Mouse (Mus musculus) liver, postnatal 0 days (tissue): ENCODE data around the gene Tcte1. TPM values are rescaled to one million over a fixed set of nuclear protein-coding genes. Genes with fewer than 3 reads are reported as not detected.

Experiments
- ATAC-seq: fragments of 200-750 bp; cut with Nextera tagmentation; 2 replicates; pipeline ENCODE4 v1.8.0; 2017; ENCODE audit warnings: mild to moderate bottlenecking, moderate library complexity
- DNase-seq: peaks from one replicate; pipeline ENCODE4 v3.0.0-alpha.2; 2016
- H3K27ac ChIP-seq: fragments of 300-500 bp; sonication (generic); 2 replicates; pipeline ENCODE4 v1.5.1; 2014; ENCODE audit warnings: antibody characterized with exemption, moderate library complexity, mild to moderate bottlenecking, low read depth
- H3K27me3 ChIP-seq: fragments of 300-500 bp; sonication (generic); 2 replicates; pipeline ENCODE4 v1.6.1; 2014; ENCODE audit warnings: low read length, control low read depth, mixed read lengths; ENCODE audit not compliant: insufficient read depth
- H3K36me3 ChIP-seq: fragments of 300-500 bp; sonication (generic); replicated peaks from 2 replicates; pipeline ENCODE4 v1.6.1; 2014; ENCODE audit warnings: mild to moderate bottlenecking, control low read depth, low read length, moderate library complexity, mixed read lengths; ENCODE audit not compliant: insufficient read depth
- H3K4me1 ChIP-seq: fragments of 300-500 bp; sonication (generic); 2 replicates; pipeline ENCODE4 v1.6.1; 2014; ENCODE audit warnings: antibody characterized with exemption, mild to moderate bottlenecking, control low read depth; ENCODE audit not compliant: insufficient read depth
- H3K4me2 ChIP-seq: fragments of 300-500 bp; sonication (generic); 2 replicates; pipeline ENCODE4 v1.6.1; 2014; ENCODE audit warnings: low read depth, mild to moderate bottlenecking, low read length, moderate library complexity, mixed read lengths
- H3K4me3 ChIP-seq: fragments of 300-500 bp; sonication (generic); 2 replicates; pipeline ENCODE4 v1.5.1; 2014; ENCODE audit warnings: low read depth, low read length
- H3K9ac ChIP-seq: fragments of 300-500 bp; sonication (generic); replicated peaks from 2 replicates; pipeline ENCODE4 v1.6.1; 2014; ENCODE audit warnings: mild to moderate bottlenecking, moderate library complexity
- H3K9me3 ChIP-seq: fragments of 300-500 bp; sonication (generic); 2 replicates; pipeline ENCODE4 v1.6.1; 2016; ENCODE audit warnings: mild to moderate bottlenecking, control low read depth, low read length, mixed read lengths
- CTCF ChIP-seq: sonication (generic); IDR thresholded peaks from 2 replicates; pipeline ENCODE4 v1.5.1; 2016; ENCODE audit warnings: antibody characterized with exemption, low read depth
- EP300 ChIP-seq: IDR thresholded peaks from 2 replicates; pipeline ENCODE4 v1.6.1; 2016; ENCODE audit warnings: antibody characterized with exemption, low read depth, mild to moderate bottlenecking
- WGBS: fragments of 180-500 bp; shearing (Covaris S2); extraction: QIAGEN DNeasy Blood & Tissue Kit; methylation state at CpG from one replicate; pipeline ENCODE4 v1.1.7; 2014; ENCODE audit not compliant: insufficient replicate concordance; 5-methylcytosine and 5-hydroxymethylcytosine counted together
- polyA plus RNA-seq: library from polyadenylated mRNA; unstranded; fragments of >200 nt; fragmentation: Nextera tagmentation; extraction: Ambion mirVana; gene quantifications from 2 replicates; pipeline ENCODE4 v1.2.1, GENCODE M21; 2015

Gene Tcte1
- polyA plus RNA-seq, 1 experiment from 2014 or later: not detected

GRCm38 (mm10) chr17:45517135-45517534 lies 6.1 kb upstream of the Tcte1 start:
- Histone ChIP-seq H3K27ac (no peak overlapping the region), H3K36me3 (no peaks in the 10 kb centered on the region; the same call in 1 of the 2 replicates), H3K9me3 (no peaks in the 10 kb centered on the region), H3K4me1 (no peaks in the 10 kb centered on the region), H3K9ac (no peak overlapping the region), H3K4me3 (no peak overlapping the region), H3K27me3 (no peaks in the 10 kb centered on the region), H3K4me2 (no peak overlapping the region)
- DNase-seq (no peak), ATAC-seq (no peak)
- TF ChIP-seq EP300: no peak
- no peak for TF ChIP-seq CTCF
- 80% methylated on average over 21 of the region's 21 CpGs for WGBS

GRCm38 (mm10) chr17:45517549-45518215 lies 5.6 kb upstream of the Tcte1 start:
- TF ChIP-seq CTCF (no peak), EP300 (no peak)
- Histone ChIP-seq H3K36me3 (no peaks in the 10 kb centered on the region; the same call in 1 of the 2 replicates), H3K4me3 (no peak overlapping the region), H3K9me3 (no peaks in the 10 kb centered on the region), H3K4me2 (no peak overlapping the region), H3K9ac (no peak overlapping the region), H3K27ac (no peak overlapping the region), H3K4me1 (no peaks in the 10 kb centered on the region), H3K27me3 (no peaks in the 10 kb centered on the region)
- ATAC-seq (no peak), DNase-seq (no peak)
- 56% methylated on average over 28 of the region's 28 CpGs for WGBS

- no peak overlapping the region for H3K4me2 ChIP-seq
- DNase-seq: no peak
- H3K9ac ChIP-seq: no peak overlapping the region
- no peaks in the 10 kb centered on the region; the same call in 1 of the 2 replicates for H3K36me3 ChIP-seq
- ATAC-seq: no peak
- peaks cover 11% of the 10 kb centered on the region for H3K27me3 ChIP-seq
- H3K27ac ChIP-seq: no peak overlapping the region
- no peak overlapping the region for H3K4me3 ChIP-seq
- no peak for TF ChIP-seq EP300
- no peak for TF ChIP-seq CTCF
- no peaks in the 10 kb centered on the region for H3K9me3 ChIP-seq
- no peaks in the 10 kb centered on the region for H3K4me1 ChIP-seq
- WGBS: 85% methylated on average over 12 of the region's 12 CpGs
Observed at GRCm38 (mm10) chr17:45518766-45519475, 4.3 kb upstream of the Tcte1 start.

GRCm38 (mm10) chr17:45520136-45520535 lies 3.1 kb upstream of the Tcte1 start:
- DNase-seq: no peak
- 76% methylated on average over 11 of the region's 11 CpGs for WGBS
- H3K27ac ChIP-seq: no peak overlapping the region
- H3K4me2 ChIP-seq: no peak overlapping the region
- no peak for ATAC-seq
- TF ChIP-seq EP300 (no peak), CTCF (no peak)
- peaks cover 14% of the 10 kb centered on the region for H3K27me3 ChIP-seq
- no peaks in the 10 kb centered on the region for H3K4me1 ChIP-seq
- H3K9me3 ChIP-seq: no peaks in the 10 kb centered on the region
- H3K36me3 ChIP-seq: no peaks in the 10 kb centered on the region; the same call in 1 of the 2 replicates
- H3K4me3 ChIP-seq: no peak overlapping the region
- H3K9ac ChIP-seq: no peak overlapping the region

GRCm38 (mm10) chr17:45524961-45525360 lies 1.7 kb downstream of the Tcte1 start:
- TF ChIP-seq EP300 (no peak), CTCF (no peak)

GRCm38 (mm10) chr17:45526571-45526970 lies 3.3 kb downstream of the Tcte1 start:
- Histone ChIP-seq H3K4me3 (no peak overlapping the region), H3K27ac (no peak overlapping the region), H3K36me3 (no peaks in the 10 kb centered on the region), H3K27me3 (peaks cover 25% of the 10 kb centered on the region), H3K4me1 (no peaks in the 10 kb centered on the region), H3K4me2 (no peak overlapping the region), H3K9me3 (no peaks in the 10 kb centered on the region), H3K9ac (no peak overlapping the region)
- WGBS: 27% methylated on average over 5 of the region's 5 CpGs
- ATAC-seq (no peak), DNase-seq (no peak)
- no peak for TF ChIP-seq CTCF
- no peak for TF ChIP-seq EP300

More at GRCm38 (mm10) chr17:45524961-45525360, 1.7 kb downstream of the Tcte1 start:
- 64% methylated on average over 4 of the region's 4 CpGs for WGBS
- H3K4me2 ChIP-seq: no peak overlapping the region
- no peak for ATAC-seq
- H3K4me1 ChIP-seq: no peaks in the 10 kb centered on the region
- H3K4me3 ChIP-seq: no peak overlapping the region
- H3K27me3 ChIP-seq: peaks cover 14% of the 10 kb centered on the region
- no peak overlapping the region for H3K9ac ChIP-seq
- no peaks in the 10 kb centered on the region for H3K9me3 ChIP-seq
- H3K36me3 ChIP-seq: no peaks in the 10 kb centered on the region
- no peak overlapping the region for H3K27ac ChIP-seq
- no peak for DNase-seq
